Mouse (Mus musculus) spleen, postnatal 36 days (tissue): ENCODE measurements around the gene Tmem135.
A peak's percentile ranks its signal among the peaks of the same experiment; 100 is the strongest.

Experiments used
- DNase-seq, 2 experiments: peaks; one replicate each; pipeline ENCODE4 v3.0.0; 2022; ENCODE audit warnings: low spot score in 2 of 2, mixed read lengths in 1 of 2

Tmem135 gene

GRCm38 (mm10) chr7:89418127-89418653 lies 14.2 kb upstream of the Tmem135 start:
- DNase-seq = no peak

- no peak for DNase-seq
Observed at GRCm38 (mm10) chr7:89417707-89418106, 13.7 kb upstream of the Tmem135 start.

GRCm38 (mm10) chr7:89416027-89416426 lies 12.0 kb upstream of the Tmem135 start:
- DNase-seq = no peak

GRCm38 (mm10) chr7:89412094-89412493 lies 8.1 kb upstream of the Tmem135 start:
- no peak for DNase-seq

GRCm38 (mm10) chr7:89411346-89411745 lies 7.3 kb upstream of the Tmem135 start:
- DNase-seq = no peak

- DNase-seq = no peak
Observed at GRCm38 (mm10) chr7:89410294-89410693, 6.3 kb upstream of the Tmem135 start.

GRCm38 (mm10) chr7:89407006-89407940 lies 3.3 kb upstream of the Tmem135 start:
- DNase-seq = no peak

GRCm38 (mm10) chr7:89406011-89406410 lies 2.0 kb upstream of the Tmem135 start:
- DNase-seq = no peak

- DNase-seq = no peak
Observed at GRCm38 (mm10) chr7:89404734-89405440, 865 bp upstream of the Tmem135 start.

- peak; percentile 23 to 27 for DNase-seq
Observed at GRCm38 (mm10) chr7:89403053-89403972, 709 bp downstream of the Tmem135 start.

- DNase-seq = no peak
Observed at GRCm38 (mm10) chr7:89401936-89402335, 2.1 kb downstream of the Tmem135 start.

GRCm38 (mm10) chr7:89401136-89401858 lies 2.7 kb downstream of the Tmem135 start:
- no peak for DNase-seq

- DNase-seq = no peak
Observed at GRCm38 (mm10) chr7:89400721-89401120, 3.3 kb downstream of the Tmem135 start.

GRCm38 (mm10) chr7:89397837-89398534 lies 6.0 kb downstream of the Tmem135 start:
- DNase-seq = no peak

GRCm38 (mm10) chr7:89396386-89396785 lies 7.6 kb downstream of the Tmem135 start:
- no peak for DNase-seq

GRCm38 (mm10) chr7:89395399-89395798 lies 8.6 kb downstream of the Tmem135 start:
- DNase-seq = no peak

GRCm38 (mm10) chr7:89392825-89393224 lies 11.2 kb downstream of the Tmem135 start:
- DNase-seq = no peak

GRCm38 (mm10) chr7:89392388-89392787 lies 11.6 kb downstream of the Tmem135 start:
- DNase-seq = no peak

GRCm38 (mm10) chr7:89391831-89392230 lies 12.2 kb downstream of the Tmem135 start:
- DNase-seq = no peak

GRCm38 (mm10) chr7:89391281-89391680 lies 12.7 kb downstream of the Tmem135 start:
- DNase-seq = no peak
